ENCODE assay signal across 20 mouse cellular contexts in the genomic region with DNA sequence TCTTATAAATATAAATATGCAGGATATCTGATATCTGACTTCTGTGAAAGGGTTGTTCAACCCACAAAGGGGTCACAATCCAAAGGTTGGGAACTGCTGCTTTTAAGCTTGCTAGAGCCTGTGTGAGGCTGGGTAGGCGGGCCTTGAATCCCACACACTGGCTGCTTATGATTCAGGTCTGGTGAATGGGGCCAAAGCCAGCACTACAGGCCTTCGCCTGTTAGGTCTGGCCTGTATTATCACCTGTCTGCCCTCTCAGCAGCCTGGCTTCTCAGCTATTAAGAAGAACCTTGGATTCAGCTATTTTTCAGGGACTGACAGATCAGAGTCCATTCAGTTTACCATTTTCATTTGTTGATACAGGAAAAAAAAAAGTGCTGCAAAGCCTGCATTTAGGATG. TPM values are rescaled to one million over a fixed set of nuclear protein-coding genes. Genes with fewer than 3 reads are reported as not detected.
DNase-seq lines count a peak whose midpoint lies in the region; ATAC-seq and TF ChIP-seq lines count a peak whose summit lies in the region.
"Had no signal": no experiment of that assay in that cellular context is flagged by ENCODE, and none has a peak within 500 bp of the region (broad histone marks: within the 10 kb centered on the region; RNA-seq: fewer than 3 reads in every experiment).

No protein-coding gene starts in this region.

- DNase-seq in cerebellum, adult 18-20 months = peak; percentile 23 to 44
- DNase-seq in cerebellum, postnatal 4 days (ENCODE audit: low spot score in 2 of 2) = no peak
- no peak for DNase-seq in heart, postnatal 14 days
- no peak for DNase-seq in limb, embryonic 10.5 days (ENCODE audit: low spot score)
- no peak for DNase-seq in thymus, adult 2 months
- DNase-seq: adrenal gland, adult 2 months; heart, adult 2 months; layer of hippocampus, adult 9-11 months; lung, embryonic 14.5 days; thymus, postnatal 25 days had no signal

- no peak overlapping the region for H3K9ac ChIP-seq in heart, embryonic 12.5 days
- H3K9ac ChIP-seq in limb, embryonic 12.5 days (replicated peaks) = no peak overlapping the region
- H3K9ac ChIP-seq in limb, embryonic 13.5 days = no peak overlapping the region
- H3K9ac ChIP-seq: embryonic facial prominence, embryonic 13.5 days; hindbrain, embryonic 13.5 days; limb, embryonic 15.5 days; lung, embryonic 14.5 days; midbrain, embryonic 12.5 days; neural tube, embryonic 13.5 days had no signal

- H3K27me3 ChIP-seq in heart, embryonic 12.5 days (replicated peaks) = no peaks in the 10 kb centered on the region
- H3K27me3 ChIP-seq in limb, embryonic 12.5 days = no peaks in the 10 kb centered on the region
- H3K27me3 ChIP-seq in limb, embryonic 10.5 days (ENCODE audit: low read depth, poor library complexity, severe bottlenecking) = no peaks in the 10 kb centered on the region
- H3K27me3 ChIP-seq in limb, embryonic 13.5 days = no peaks in the 10 kb centered on the region
- H3K27me3 ChIP-seq in thymus, adult 2 months (ENCODE audit: control insufficient read depth, insufficient read depth, low read length) = no peaks in the 10 kb centered on the region
- H3K27me3 ChIP-seq: embryonic facial prominence, embryonic 13.5 days; hindbrain, embryonic 13.5 days; limb, embryonic 15.5 days; midbrain, embryonic 12.5 days; neural tube, embryonic 13.5 days had no signal

- no peak overlapping the region for H3K4me3 ChIP-seq in heart, embryonic 12.5 days
- no peak overlapping the region for H3K4me3 ChIP-seq in limb, embryonic 12.5 days (replicated peaks)
- no peak overlapping the region for H3K4me3 ChIP-seq in limb, embryonic 10.5 days
- H3K4me3 ChIP-seq in limb, embryonic 13.5 days = no peak overlapping the region
- no peak overlapping the region for H3K4me3 ChIP-seq in thymus, adult 2 months (ENCODE audit: control insufficient read depth, insufficient read depth, low read length)
- H3K4me3 ChIP-seq: embryonic facial prominence, embryonic 13.5 days; forebrain, embryonic 10.5 days; heart, adult 2 months; hindbrain, embryonic 13.5 days; limb, embryonic 15.5 days; midbrain, embryonic 12.5 days; neural tube, embryonic 13.5 days had no signal

- TF ChIP-seq CTCF in thymus, adult 2 months (IDR thresholded peaks at IDR 0.05; ENCODE audit: borderline replicate concordance, control insufficient read depth, extremely low read depth, insufficient read depth, low read length, poor library complexity) = no peak

- no peak for TF ChIP-seq POLR2A in thymus, adult 2 months (IDR thresholded peaks at IDR 0.05; ENCODE audit: control insufficient read depth, extremely low read depth, insufficient read depth, low read length, poor library complexity)

- no peak overlapping the region for H3K4me2 ChIP-seq in heart, embryonic 12.5 days
- no peak overlapping the region for H3K4me2 ChIP-seq in limb, embryonic 12.5 days
- H3K4me2 ChIP-seq in limb, embryonic 13.5 days (replicated peaks) = no peak overlapping the region
- H3K4me2 ChIP-seq: embryonic facial prominence, embryonic 13.5 days; hindbrain, embryonic 13.5 days; limb, embryonic 15.5 days; lung, embryonic 14.5 days; midbrain, embryonic 12.5 days; neural tube, embryonic 13.5 days had no signal

- peaks cover 3% of the 10 kb centered on the region; the same call in 1 of the 2 replicates for H3K36me3 ChIP-seq in heart, embryonic 12.5 days
- 0 out of 2 replicates have a peak, but pooled peaks cover 7% of the 10 kb centered on the region for H3K36me3 ChIP-seq in limb, embryonic 12.5 days
- H3K36me3 ChIP-seq in limb, embryonic 10.5 days = peaks cover 7% of the 10 kb centered on the region
- peaks cover 9% of the 10 kb centered on the region; the same call in 1 of the 2 replicates for H3K36me3 ChIP-seq in limb, embryonic 13.5 days
- H3K36me3 ChIP-seq in thymus, adult 2 months (ENCODE audit: control insufficient read depth, insufficient read depth, low read length) = no peaks in the 10 kb centered on the region
- H3K36me3 ChIP-seq: embryonic facial prominence, embryonic 13.5 days; hindbrain, embryonic 13.5 days; limb, embryonic 15.5 days; midbrain, embryonic 12.5 days; neural tube, embryonic 13.5 days had no signal

- 70% methylated on average over 2 of the region's 2 CpGs for WGBS in heart, embryonic 12.5 days
- 70% methylated on average over 2 of the region's 2 CpGs for WGBS in limb, embryonic 12.5 days
- WGBS in limb, embryonic 10.5 days = 87% methylated on average over 2 of the region's 2 CpGs
- WGBS in limb, embryonic 13.5 days = 53% methylated on average over 2 of the region's 2 CpGs
- 93% methylated on average over 2 of the region's 2 CpGs for WGBS in thymus, adult 2 months

- H3K27ac ChIP-seq in heart, embryonic 12.5 days (ENCODE audit: poor library complexity, severe bottlenecking) = peak overlapping the region; percentile 8; the same call in 1 of the 2 replicates
- peak overlapping the region; percentile 42; the same call in 1 of the 2 replicates for H3K27ac ChIP-seq in limb, embryonic 12.5 days
- no peak overlapping the region for H3K27ac ChIP-seq in limb, embryonic 10.5 days
- H3K27ac ChIP-seq in limb, embryonic 13.5 days = peak overlapping the region; percentile 78; the same call in 1 of the 2 replicates
- no peak overlapping the region for H3K27ac ChIP-seq in thymus, adult 2 months (ENCODE audit: control insufficient read depth, insufficient read depth, low read length)
- H3K27ac ChIP-seq: forebrain, embryonic 10.5 days; heart, adult 2 months; hindbrain, embryonic 13.5 days; midbrain, embryonic 12.5 days; neural tube, embryonic 13.5 days had no signal

- intact Hi-C loops in heart, postnatal 14 days (cut with DNase I) = no loop called here

- peaks cover 8% of the 10 kb centered on the region; the same call in 1 of the 2 replicates for H3K4me1 ChIP-seq in heart, embryonic 12.5 days (replicated peaks)
- peaks cover 12% of the 10 kb centered on the region for H3K4me1 ChIP-seq in limb, embryonic 12.5 days (replicated peaks)
- H3K4me1 ChIP-seq in limb, embryonic 10.5 days = peaks cover 7% of the 10 kb centered on the region; the same call in 1 of the 2 replicates
- peaks cover 14% of the 10 kb centered on the region for H3K4me1 ChIP-seq in limb, embryonic 13.5 days
- H3K4me1 ChIP-seq in thymus, adult 2 months (replicated peaks; ENCODE audit: control insufficient read depth, insufficient read depth, low read length) = no peaks in the 10 kb centered on the region
- H3K4me1 ChIP-seq: forebrain, embryonic 10.5 days; midbrain, embryonic 12.5 days; neural tube, embryonic 13.5 days had no signal

- no peaks in the 10 kb centered on the region for H3K9me3 ChIP-seq in heart, embryonic 12.5 days (replicated peaks)
- no peaks in the 10 kb centered on the region for H3K9me3 ChIP-seq in limb, embryonic 12.5 days
- H3K9me3 ChIP-seq in limb, embryonic 10.5 days (replicated peaks) = no peaks in the 10 kb centered on the region
- H3K9me3 ChIP-seq in limb, embryonic 13.5 days = no peaks in the 10 kb centered on the region
- H3K9me3 ChIP-seq: embryonic facial prominence, embryonic 13.5 days; forebrain, embryonic 10.5 days; hindbrain, embryonic 13.5 days; limb, embryonic 15.5 days; midbrain, embryonic 12.5 days; neural tube, embryonic 13.5 days had no signal

- no peak for ATAC-seq in heart, embryonic 12.5 days (ENCODE audit: insufficient number of reproducible peaks, low FRiP score)
- no peak for ATAC-seq in limb, embryonic 12.5 days (ENCODE audit: insufficient number of reproducible peaks, insufficient read depth, low FRiP score, low TSS enrichment, low read depth)
- no peak for ATAC-seq in limb, embryonic 13.5 days (ENCODE audit: low FRiP score, low read depth)
- ATAC-seq: intestine, postnatal 0 days had no signal

RNA-seq across cellular contexts. Expression of a gene that starts 57.9 kb away (rescaled TPM):
- 4.1 TPM in 2 replicates for polyA plus RNA-seq in heart, embryonic 12.5 days (2016; fragmentation: Nextera tagmentation; extraction: Ambion mirVana)
- 1 to 10 TPM; 2.4 to 3.3 TPM for total RNA-seq in heart, postnatal 14 days (2021)
- 3.5 and 5.8 TPM in 2 replicates for polyA plus RNA-seq in limb, embryonic 12.5 days (2016; fragmentation: Nextera tagmentation; extraction: Ambion mirVana)
- 5.9 and 7.9 TPM in 2 replicates for polyA plus RNA-seq in limb, embryonic 10.5 days (2016; fragmentation: Nextera tagmentation; extraction: Ambion mirVana)
- polyA plus RNA-seq in limb, embryonic 13.5 days (2015; fragmentation: Nextera tagmentation; extraction: Ambion mirVana) = 3.6 and 4.3 TPM in 2 replicates
- 77.5 and 82.0 TPM in 2 replicates for polyA plus RNA-seq in thymus, adult 2 months (2012; rRNA removed)

Comparison
In these comparisons a context has a peak if more than half of its experiments do, and no peak if none do; other contexts are left out.
1. DNase-seq: peak in cerebellum, adult 18-20 months (2 of 2); none in cerebellum, postnatal 4 days (0 of 2), heart, postnatal 14 days (0 of 2), limb, embryonic 10.5 days (single experiment) and thymus, adult 2 months (single experiment).
2. H3K27ac ChIP-seq: peak in heart, embryonic 12.5 days (single experiment), limb, embryonic 12.5 days (single experiment) and limb, embryonic 13.5 days (single experiment); none in limb, embryonic 10.5 days (single experiment) and thymus, adult 2 months (single experiment).